Mouse (Mus musculus) ovary, adult 18-20 months (tissue): ENCODE measurements at regions not wholly inside any gene's neighbourhood (a gene's known extent, or its start where the extent isn't known, plus 50 kb on each side); places are given as distances from the start of the nearest gene placed in this dataset.

Source experiments
- DNase-seq: peaks from one replicate; pipeline ENCODE4 v3.0.0; 2022; ENCODE audit warnings: low spot score, mixed read lengths

GRCm38 (mm10) chr8:23504704-23505103, 1093.5 kb downstream of the Mrps31 start:
- DNase-seq = peak; percentile 50

GRCm38 (mm10) chr8:23505216-23505615, 1094.1 kb downstream of the Mrps31 start:
- DNase-seq = no peak

- DNase-seq = no peak
Observed at GRCm38 (mm10) chr8:23505966-23506365, 1094.8 kb downstream of the Mrps31 start.

- no peak for DNase-seq
Observed at GRCm38 (mm10) chr8:23507661-23508060, 1096.5 kb downstream of the Mrps31 start.

GRCm38 (mm10) chr8:23510076-23510475, 1098.9 kb downstream of the Mrps31 start:
- no peak for DNase-seq

GRCm38 (mm10) chr8:23510561-23510960, 1099.4 kb downstream of the Mrps31 start:
- DNase-seq = no peak

GRCm38 (mm10) chr8:23511264-23511663, 1100.1 kb downstream of the Mrps31 start:
- no peak for DNase-seq

- no peak for DNase-seq
Observed at GRCm38 (mm10) chr8:23511792-23512191, 1100.6 kb downstream of the Mrps31 start.

GRCm38 (mm10) chr8:23516469-23516868, 1105.3 kb downstream of the Mrps31 start:
- no peak for DNase-seq

- DNase-seq = no peak
Observed at GRCm38 (mm10) chr8:23531551-23532142, 1120.5 kb downstream of the Mrps31 start.

- no peak for DNase-seq
Observed at GRCm38 (mm10) chr8:23537681-23538359, 1126.7 kb downstream of the Mrps31 start.

- DNase-seq = no peak
Observed at GRCm38 (mm10) chr8:23553565-23554473, 1142.7 kb downstream of the Mrps31 start.

GRCm38 (mm10) chr8:23560836-23561235, 1149.7 kb downstream of the Mrps31 start:
- no peak for DNase-seq

- no peak for DNase-seq
Observed at GRCm38 (mm10) chr8:23561683-23562385, 1150.7 kb downstream of the Mrps31 start.

- no peak for DNase-seq
Observed at GRCm38 (mm10) chr8:23562504-23562903, 1151.3 kb downstream of the Mrps31 start.

- DNase-seq = no peak
Observed at GRCm38 (mm10) chr8:23563065-23564020, 1152.2 kb downstream of the Mrps31 start.

GRCm38 (mm10) chr8:23567906-23568305, 1156.7 kb downstream of the Mrps31 start:
- DNase-seq = no peak

- DNase-seq = no peak
Observed at GRCm38 (mm10) chr8:23571338-23571737, 1154.3 kb downstream of the Adam3 start.

- no peak for DNase-seq
Observed at GRCm38 (mm10) chr8:23580106-23580505, 1145.5 kb downstream of the Adam3 start.

- no peak for DNase-seq
Observed at GRCm38 (mm10) chr8:23580701-23581100, 1145.0 kb downstream of the Adam3 start.
